Mouse (Mus musculus) forebrain, embryonic 14.5 days (tissue): ENCODE measurements around the gene Gm26920. TPM values are rescaled to one million over a fixed set of nuclear protein-coding genes. Genes with fewer than 3 reads are reported as not detected.

Source experiments
- ATAC-seq: fragments of 200-750 bp; cut with Nextera tagmentation; 2 replicates; pipeline ENCODE4 v1.8.0; 2017; ENCODE audit warnings: mild to moderate bottlenecking, moderate library complexity
- DNase-seq: peaks from one replicate; pipeline ENCODE4 v3.0.0-alpha.2; 2015; ENCODE audit warnings: low spot score
- H3K27ac ChIP-seq: fragments of 300-500 bp; sonication (generic); 2 replicates; pipeline ENCODE4 v1.5.1; 2014; ENCODE audit warnings: low read depth, mild to moderate bottlenecking, control low read depth, low read length, moderate library complexity
- H3K27me3 ChIP-seq: fragments of 300-500 bp; sonication (generic); replicated peaks from 2 replicates; pipeline ENCODE4 v1.6.1; 2014; ENCODE audit warnings: low read length, control low read depth, mixed read lengths; ENCODE audit not compliant: control insufficient read depth, insufficient read depth
- H3K36me3 ChIP-seq: fragments of 300-500 bp; sonication (generic); 2 replicates; pipeline ENCODE4 v1.6.1; 2014; ENCODE audit warnings: low read length, control low read depth; ENCODE audit not compliant: control insufficient read depth, insufficient read depth
- H3K4me1 ChIP-seq: fragments of 300-500 bp; sonication (generic); 2 replicates; pipeline ENCODE4 v1.6.1; 2014; ENCODE audit warnings: antibody characterized with exemption, low read length, control low read depth; ENCODE audit not compliant: control insufficient read depth, insufficient read depth
- H3K4me2 ChIP-seq: fragments of 300-500 bp; sonication (generic); 2 replicates; pipeline ENCODE4 v1.6.1; 2014; ENCODE audit warnings: mild to moderate bottlenecking, control low read depth, low read length
- H3K4me3 ChIP-seq: fragments of 300-500 bp; sonication (generic); 2 replicates; pipeline ENCODE4 v1.5.1; 2014; ENCODE audit warnings: low read depth, low read length, control low read depth
- H3K9ac ChIP-seq: fragments of 300-500 bp; sonication (generic); 2 replicates; pipeline ENCODE4 v1.6.1; 2014; ENCODE audit warnings: mild to moderate bottlenecking, low read length, control low read depth, moderate library complexity
- H3K9me3 ChIP-seq: fragments of 300-500 bp; sonication (generic); replicated peaks from 2 replicates; pipeline ENCODE4 v1.6.1; 2016; ENCODE audit warnings: low read length, control low read depth, mixed read lengths; ENCODE audit not compliant: control insufficient read depth
- WGBS: fragments of 180-500 bp; shearing (Covaris S2); extraction: QIAGEN DNeasy Blood & Tissue Kit; methylation state at CpG from one replicate; pipeline ENCODE4 v1.1.7; 2014; 5-methylcytosine and 5-hydroxymethylcytosine counted together
- polyA plus RNA-seq: library from polyadenylated mRNA; unstranded; fragments of >200 nt; fragmentation: Nextera tagmentation; extraction: Ambion mirVana; gene quantifications from 2 replicates; pipeline ENCODE4 v1.2.1, GENCODE M21; 2014

Gm26920 gene
- polyA plus RNA-seq, 1 experiment from 2014 or later: 2.7 TPM

GRCm38 (mm10) chr7:30072146-30073028, 17.8 kb downstream of the Gm26920 start, which contains the start of gene Zfp82:
Gene Zfp82 (minus strand): TSS chr7:30072900.
- peak within 1 kb of the TSS; percentile 77 for H3K4me3 ChIP-seq
- no peaks in the 10 kb centered on the region for H3K9me3 ChIP-seq
- ATAC-seq (peak; percentile 94), DNase-seq (peak; percentile 93)
- H3K27me3 ChIP-seq: no peaks in the 10 kb centered on the region
- H3K4me1 ChIP-seq: peaks cover 5% of the 10 kb centered on the region; the same call in 1 of the 2 replicates
- under 1% methylated on average over 50 of the region's 50 CpGs for WGBS
- peak within 1 kb of the TSS; percentile 93 for H3K4me2 ChIP-seq
- peak within 1 kb of the TSS; percentile 87 for H3K9ac ChIP-seq
- peak within 1 kb of the TSS; percentile 68 for H3K27ac ChIP-seq
- H3K36me3 ChIP-seq: peaks cover 28% of the 10 kb centered on the region

GRCm38 (mm10) chr7:30064622-30065021, 25.6 kb downstream of the Gm26920 start:
- WGBS: 80% methylated on average over 5 of the region's 5 CpGs
- Histone ChIP-seq H3K9ac (no peak overlapping the region), H3K4me3 (no peak overlapping the region), H3K27ac (no peak overlapping the region), H3K9me3 (no peaks in the 10 kb centered on the region), H3K4me1 (no peaks in the 10 kb centered on the region), H3K4me2 (no peak overlapping the region), H3K27me3 (no peaks in the 10 kb centered on the region), H3K36me3 (peaks cover 67% of the 10 kb centered on the region)
- DNase-seq (no peak), ATAC-seq (no peak)

- H3K4me2 ChIP-seq: no peak overlapping the region
- WGBS: 90% methylated on average over 5 of the region's 5 CpGs
- ATAC-seq: no peak
- no peak overlapping the region for H3K4me3 ChIP-seq
- DNase-seq: peak; percentile 7
- no peaks in the 10 kb centered on the region for H3K9me3 ChIP-seq
- H3K9ac ChIP-seq: no peak overlapping the region
- peaks cover 70% of the 10 kb centered on the region for H3K36me3 ChIP-seq
- H3K4me1 ChIP-seq: no peaks in the 10 kb centered on the region
- H3K27ac ChIP-seq: no peak overlapping the region
- H3K27me3 ChIP-seq: no peaks in the 10 kb centered on the region
These were observed 27.7 kb downstream of the Gm26920 start for GRCm38 (mm10) chr7:30062478-30062877.

GRCm38 (mm10) chr7:30060341-30060740, 29.9 kb downstream of the Gm26920 start:
- H3K27ac ChIP-seq: no peak overlapping the region
- no peaks in the 10 kb centered on the region for H3K4me1 ChIP-seq
- no peak for DNase-seq
- peaks cover 78% of the 10 kb centered on the region for H3K36me3 ChIP-seq
- H3K4me2 ChIP-seq: no peak overlapping the region
- H3K27me3 ChIP-seq: no peaks in the 10 kb centered on the region
- no peak for ATAC-seq
- no peak overlapping the region for H3K4me3 ChIP-seq
- no peak overlapping the region for H3K9ac ChIP-seq
- WGBS: 88% methylated on average over 6 of the region's 6 CpGs
- H3K9me3 ChIP-seq: no peaks in the 10 kb centered on the region

- 12% methylated on average over 3 of the region's 3 CpGs for WGBS
- Histone ChIP-seq H3K4me2 (no peak overlapping the region), H3K9me3 (no peaks in the 10 kb centered on the region), H3K4me1 (peaks cover 7% of the 10 kb centered on the region), H3K9ac (no peak overlapping the region), H3K36me3 (peaks cover 28% of the 10 kb centered on the region), H3K4me3 (no peak overlapping the region), H3K27ac (no peak overlapping the region), H3K27me3 (no peaks in the 10 kb centered on the region)
- DNase-seq (no peak), ATAC-seq (no peak)
These were observed 36.6 kb downstream of the Gm26920 start for GRCm38 (mm10) chr7:30053591-30053990.

- H3K36me3 ChIP-seq: peaks cover 13% of the 10 kb centered on the region
- peak within 1 kb of the TSS; percentile 90 for H3K9ac ChIP-seq
- H3K9me3 ChIP-seq: no peaks in the 10 kb centered on the region
- peak within 1 kb of the TSS; percentile 76 for H3K4me2 ChIP-seq
- peak within 1 kb of the TSS; percentile 73 for H3K4me3 ChIP-seq
- under 1% methylated on average over 40 of the region's 40 CpGs for WGBS
- ATAC-seq (peak; percentile 100), DNase-seq (peak; percentile 96)
- peaks cover 7% of the 10 kb centered on the region for H3K4me1 ChIP-seq
- H3K27me3 ChIP-seq: no peaks in the 10 kb centered on the region
- H3K27ac ChIP-seq: peak within 1 kb of the TSS; percentile 89
These were observed 39.2 kb downstream of the Gm26920 start, which contains the start of gene Zfp14 for GRCm38 (mm10) chr7:30050882-30051548. Gene Zfp14 (minus strand): TSS chr7:30051380.

GRCm38 (mm10) chr7:30048126-30048525, 42.1 kb downstream of the Gm26920 start:
- WGBS: 84% methylated on average over 4 of the region's 4 CpGs
- peak; percentile 40 for DNase-seq

GRCm38 (mm10) chr7:30044354-30044753, 45.9 kb downstream of the Gm26920 start:
- Histone ChIP-seq H3K4me2 (no peak overlapping the region), H3K36me3 (peaks cover 13% of the 10 kb centered on the region; the same call in 1 of the 2 replicates), H3K9me3 (no peaks in the 10 kb centered on the region), H3K9ac (no peak overlapping the region), H3K27ac (no peak overlapping the region), H3K4me3 (no peak overlapping the region), H3K27me3 (no peaks in the 10 kb centered on the region), H3K4me1 (no peaks in the 10 kb centered on the region)
- WGBS: 64% methylated on average over 9 of the region's 9 CpGs
- DNase-seq: no peak
- ATAC-seq: no peak

More at GRCm38 (mm10) chr7:30048126-30048525, 42.1 kb downstream of the Gm26920 start:
- peak overlapping the region; percentile 9; the same call in 1 of the 2 replicates for H3K27ac ChIP-seq
- H3K4me2 ChIP-seq: no peak overlapping the region
- H3K9me3 ChIP-seq: no peaks in the 10 kb centered on the region
- peaks cover 7% of the 10 kb centered on the region for H3K4me1 ChIP-seq
- H3K4me3 ChIP-seq: no peak overlapping the region
- H3K9ac ChIP-seq: no peak overlapping the region
- H3K27me3 ChIP-seq: no peaks in the 10 kb centered on the region
- H3K36me3 ChIP-seq: peaks cover 8% of the 10 kb centered on the region; the same call in 1 of the 2 replicates
- ATAC-seq: no peak
